ENCODE assay signal across 8 mouse cellular contexts in genomic region chr5:149678100-149678989, GRCm38 (mm10). TPM values are rescaled to one million over a fixed set of nuclear protein-coding genes. Genes with fewer than 3 reads are reported as not detected.
DNase-seq lines count a peak whose midpoint lies in the region; ATAC-seq and TF ChIP-seq lines count a peak whose summit lies in the region.

TSS of gene B3glct (plus strand) at chr5:149678230.

- no peaks in the 10 kb centered on the region for H3K4me1 ChIP-seq in cortical plate, adult 2 months (ENCODE audit: control insufficient read depth, insufficient read depth, low read length)
- H3K4me1 ChIP-seq in hindbrain, postnatal 0 days (ENCODE audit: insufficient read depth, low read length): peaks cover 5% of the 10 kb centered on the region

- H3K4me3 ChIP-seq in cortical plate, adult 2 months (ENCODE audit: insufficient read depth, low read length): peak within 1 kb of the TSS; percentile 75
- H3K4me3 ChIP-seq in hindbrain, postnatal 0 days (ENCODE audit: low read length): peak within 1 kb of the TSS; percentile 77
- H3K4me3 ChIP-seq in left cerebral cortex, adult 2 months: peak within 1 kb of the TSS; percentile 72

- H3K27ac ChIP-seq in cortical plate, adult 2 months (ENCODE audit: insufficient read depth, low read length): peak within 1 kb of the TSS; percentile 99; the same call in 1 of the 2 replicates
- H3K27ac ChIP-seq in hindbrain, postnatal 0 days: peak within 1 kb of the TSS; percentile 72
- H3K27ac ChIP-seq in left cerebral cortex, adult 2 months: peak within 1 kb of the TSS; percentile 87

- peak within 1 kb of the TSS; percentile 76 for H3K9ac ChIP-seq in hindbrain, postnatal 0 days (replicated peaks; ENCODE audit: low read length)

- TF ChIP-seq POLR2A in cortical plate, adult 2 months (IDR thresholded peaks at IDR 0.05; ENCODE audit: extremely low read depth, insufficient read depth, low read length): no peak

- peak within 1 kb of the TSS; percentile 98 for H3K4me2 ChIP-seq in hindbrain, postnatal 0 days (ENCODE audit: low read depth, low read length)

- peak; percentile 69 to 76 for DNase-seq in gastrocnemius, adult 8-10 months (ENCODE audit: low spot score in 2 of 2)
- peak; percentile 86 for DNase-seq in hindbrain, postnatal 0 days (ENCODE audit: low spot score)
- DNase-seq in left cerebral cortex, adult 2 months (ENCODE audit: extremely low spot score in 1 of 2, low spot score in 2 of 2): peak; percentile 82 to 88
- DNase-seq in right cerebral cortex, adult 18-20 months: peak; percentile 80
- DNase-seq in urinary bladder, postnatal 10 days (ENCODE audit: low spot score): peak; percentile 48

- 0 out of 2 replicates have a peak, but pooled peaks have one; percentile 36 for TF ChIP-seq CTCF in cortical plate, adult 2 months (IDR thresholded peaks at IDR 0.05; ENCODE audit: extremely low read depth, insufficient read depth, low read length)
- TF ChIP-seq CTCF in hindbrain, postnatal 0 days (IDR thresholded peaks at IDR 0.05; ENCODE audit: low read depth): peak; percentile 59
- TF ChIP-seq CTCF in left cerebral cortex, adult 2 months (IDR thresholded peaks at IDR 0.05): peak; percentile 84

- no peaks in the 10 kb centered on the region for H3K27me3 ChIP-seq in hindbrain, postnatal 0 days (ENCODE audit: insufficient read depth, low read length)

- H3K9me3 ChIP-seq in hindbrain, postnatal 0 days (ENCODE audit: low read length): no peaks in the 10 kb centered on the region

- WGBS in hindbrain, postnatal 0 days: 2% methylated on average over 77 of the region's 106 CpGs

- H3K36me3 ChIP-seq in hindbrain, postnatal 0 days (ENCODE audit: insufficient read depth, low read length): no peaks in the 10 kb centered on the region

- ATAC-seq in activated CD4-positive, CD25-positive, alpha-beta regulatory T cell, adult 4 months: peak; percentile 88
- ATAC-seq in hindbrain, postnatal 0 days: peak; percentile 96
- ATAC-seq in megakaryocyte, adult 5-6 weeks (ENCODE audit: poor library complexity, severe bottlenecking): peak; percentile 91

- intact Hi-C loops in left cerebral cortex, adult 2 months (cut with DNase I): no loop called here

RNA-seq across cellular contexts. Expression of gene B3glct, which starts in this region (rescaled TPM):
- polyA plus RNA-seq in activated CD4-positive, CD25-positive, alpha-beta regulatory T cell, adult 4 months (2017; shearing (Covaris generic)): 1 to 10 TPM; 2.4 to 2.9 TPM
- polyA plus RNA-seq in cortical plate, adult 2 months (2012; rRNA removed): 14.2 and 17.0 TPM in 2 replicates
- 1 to 10 TPM; 2.9 to 7.7 (median 5.5) TPM for total RNA-seq in gastrocnemius, adult 8-10 months (2022)
- 18.7 and 22.4 TPM in 2 replicates for total RNA-seq in hindbrain, postnatal 0 days (2014; rRNA removed)
- polyA plus RNA-seq in hindbrain, postnatal 0 days (2015; fragmentation: Nextera tagmentation; extraction: Ambion mirVana): 13.1 and 14.4 TPM in 2 replicates
- 10 to 100 TPM; 14.0 to 15.1 TPM for total RNA-seq in left cerebral cortex, adult 2 months (2021)
- 9.7 and 10.4 TPM in 2 replicates for total RNA-seq in megakaryocyte, adult 5-6 weeks (2015)
- 4.8 and 8.1 TPM in 2 replicates for total RNA-seq in megakaryocyte, adult 5-6 weeks (2017)

Comparison
In these comparisons a context has a peak if more than half of its experiments do, and no peak if none do; other contexts are left out.
1. Peak in every context shown above with its lines: DNase-seq, ATAC-seq, H3K4me3 ChIP-seq and H3K27ac ChIP-seq.